Mouse (Mus musculus) lung, postnatal 10 days (tissue): ENCODE data around the gene Mvk.
A peak's percentile ranks its signal among the peaks of the same experiment; 100 is the strongest.

Experiments
- DNase-seq: peaks from one replicate; pipeline ENCODE4 v3.0.0; 2021

Mvk gene

DNA sequence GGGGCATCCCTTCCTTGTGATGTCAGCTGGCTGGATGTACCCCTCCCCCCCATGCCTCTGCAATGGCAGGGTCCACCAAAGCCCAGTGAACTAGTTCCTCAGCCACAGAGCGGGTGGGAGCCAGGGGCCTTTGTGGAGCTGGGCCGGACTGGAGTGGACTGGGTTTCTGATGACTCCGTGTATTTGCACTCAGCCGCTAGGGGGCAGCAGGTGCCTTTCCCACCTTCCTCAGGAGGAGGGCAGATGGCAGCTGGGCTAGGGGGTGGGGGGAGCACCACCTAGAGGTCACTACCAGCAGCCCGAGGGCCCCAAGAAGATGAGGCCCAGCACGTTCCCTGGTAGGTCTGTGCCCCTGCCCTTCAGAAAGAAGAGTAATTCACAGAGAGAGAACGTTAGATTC is 17.2 kb downstream of the Mvk start:
- DNase-seq, result peak; percentile 89

DNA sequence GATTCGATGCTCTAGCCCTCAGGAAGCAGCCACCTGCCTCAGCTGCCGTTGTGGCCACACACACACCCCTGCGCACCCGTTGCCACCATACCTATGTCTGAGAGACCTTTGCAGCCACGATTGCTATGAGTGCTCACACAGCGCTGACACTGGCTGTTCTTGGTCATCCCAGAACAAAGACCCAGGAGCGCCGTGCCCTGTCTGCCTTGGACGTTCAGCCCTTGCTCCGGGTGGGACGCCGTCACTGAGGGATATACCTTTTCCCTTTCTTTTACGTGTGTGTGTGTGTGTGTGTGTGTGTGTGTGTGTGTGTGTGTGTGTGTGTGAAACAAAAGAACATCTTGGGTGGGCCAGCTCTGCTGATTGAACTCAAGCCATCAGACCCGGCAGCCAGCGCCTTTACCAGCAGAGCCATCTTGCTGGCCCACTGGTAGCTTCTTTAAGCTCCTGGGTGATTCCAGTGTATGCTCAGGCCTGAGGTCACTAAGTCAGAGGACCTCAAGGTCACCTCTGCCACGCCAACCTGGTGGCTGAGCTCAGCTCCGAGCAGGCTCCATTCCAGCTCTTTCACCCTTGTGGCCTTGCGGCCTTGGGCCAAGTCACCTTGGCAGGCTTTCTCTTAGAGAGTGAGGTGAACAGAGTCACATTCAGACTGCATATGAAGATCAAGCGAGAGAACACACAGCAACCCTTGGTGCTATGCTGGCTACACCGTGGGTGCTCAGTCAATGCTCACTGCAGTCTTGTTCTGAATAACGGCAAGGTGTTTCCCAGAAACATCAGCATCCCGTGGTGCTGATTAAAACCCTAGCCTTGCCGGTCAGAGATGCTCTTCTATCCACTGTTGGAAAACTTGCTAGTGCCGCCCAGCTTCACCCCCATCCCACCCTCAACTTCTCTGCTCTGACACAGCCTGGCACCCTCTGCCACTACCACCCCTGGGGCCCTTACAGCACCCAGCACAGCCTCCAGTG is 18.3 kb downstream of the Mvk start:
- DNase-seq, result no peak

DNA sequence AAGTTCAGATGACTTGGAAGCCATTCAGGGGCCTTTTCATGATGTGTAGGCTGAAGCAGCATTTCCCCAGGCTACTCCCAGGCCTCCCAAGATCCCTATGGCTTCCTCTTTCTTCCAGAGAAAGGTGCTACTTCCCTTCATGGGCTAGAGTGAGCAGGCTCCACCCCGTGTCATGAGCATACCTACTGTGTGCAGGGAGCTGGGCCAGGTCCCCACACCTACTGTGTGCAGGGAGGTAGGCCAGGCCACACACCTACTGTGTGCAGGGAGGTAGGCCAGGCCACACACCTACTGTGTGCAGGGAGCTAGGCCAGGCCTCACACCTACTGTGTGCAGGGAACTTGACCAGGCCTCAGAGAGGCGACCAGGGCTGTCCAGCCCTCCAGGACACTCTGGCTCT is 20.5 kb downstream of the Mvk start:
- DNase-seq, result no peak

DNA sequence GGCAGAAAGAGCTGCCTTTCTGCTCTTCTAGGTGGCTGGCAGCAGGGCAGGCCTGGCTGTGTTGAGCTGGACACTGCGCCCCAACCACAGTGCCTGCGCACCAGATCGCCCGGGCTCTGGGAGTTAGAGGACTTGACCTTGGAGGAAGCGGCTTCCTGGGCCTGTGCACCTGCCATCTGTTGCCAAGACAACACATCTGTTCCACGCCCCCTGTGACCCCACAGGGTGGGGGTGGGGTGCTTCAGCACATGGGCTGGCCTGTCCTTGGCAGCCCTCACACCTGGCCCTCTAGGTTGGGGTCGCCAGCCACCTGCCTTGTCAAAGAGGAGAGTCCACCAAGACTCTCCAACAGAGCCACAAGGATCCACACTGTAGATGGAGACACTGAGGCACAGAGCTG is 21.6 kb downstream of the Mvk start:
- no peak for DNase-seq

DNA sequence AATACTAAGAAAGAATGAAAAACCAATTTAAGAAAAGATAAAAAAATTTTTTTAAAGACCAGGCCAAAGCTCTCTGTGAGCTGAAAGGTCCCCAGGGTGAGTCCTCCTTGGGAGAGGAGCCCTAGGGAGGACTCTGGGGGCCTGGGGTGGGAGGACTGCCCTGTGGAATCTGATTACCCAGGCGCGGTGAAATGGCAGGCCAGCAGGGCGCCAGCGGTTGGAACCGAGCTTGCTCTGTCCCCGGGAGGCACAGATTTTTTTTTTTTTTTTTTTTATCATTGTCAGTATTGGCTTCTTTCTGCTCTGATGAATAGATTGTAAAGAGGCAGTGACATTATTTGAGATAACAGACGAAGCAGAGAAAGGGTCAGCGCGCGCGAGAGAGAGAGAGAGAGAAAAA is 22.9 kb downstream of the Mvk start:
- DNase-seq, result no peak

DNA sequence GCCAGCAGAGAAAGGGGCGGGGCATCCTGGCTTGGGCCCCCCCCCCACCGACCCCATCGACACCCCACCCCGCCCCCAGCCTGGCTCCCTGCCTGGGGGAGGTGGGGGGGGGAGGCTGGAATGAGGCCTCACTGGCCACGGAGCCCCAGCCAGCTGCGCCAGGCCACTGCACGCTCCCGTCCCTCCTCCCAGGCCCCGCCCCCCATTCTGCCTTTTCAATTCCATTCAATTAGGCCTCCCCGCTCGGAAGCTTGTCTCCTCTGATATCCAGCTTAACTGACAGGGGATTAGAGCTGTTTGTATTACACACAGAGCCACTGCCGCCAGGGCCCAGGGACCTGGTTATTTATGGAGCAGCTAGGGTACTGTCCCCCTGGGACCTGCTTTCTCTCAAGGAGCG is 23.4 kb downstream of the Mvk start:
- DNase-seq, result peak; percentile 85

DNA sequence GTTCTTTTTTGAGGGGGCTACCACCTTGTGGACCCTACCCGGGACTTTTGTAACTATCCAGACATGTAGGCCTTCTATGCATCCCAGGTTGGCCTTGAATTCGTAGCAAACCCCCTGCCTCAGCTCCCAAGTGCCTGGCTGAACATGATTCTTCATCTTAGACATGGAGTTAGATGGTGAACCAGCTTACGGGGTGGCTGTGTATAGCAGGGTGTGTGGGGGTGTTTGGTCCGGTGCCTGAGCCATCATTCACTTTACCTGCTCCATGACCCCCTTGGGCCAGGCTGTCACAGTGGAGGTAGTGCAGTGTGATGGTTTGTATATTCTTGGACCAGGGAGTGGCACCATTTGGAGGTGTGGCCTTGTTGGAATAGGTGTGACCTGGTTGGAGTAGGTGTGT is 23.9 kb downstream of the Mvk start:
- DNase-seq, result no peak

DNA sequence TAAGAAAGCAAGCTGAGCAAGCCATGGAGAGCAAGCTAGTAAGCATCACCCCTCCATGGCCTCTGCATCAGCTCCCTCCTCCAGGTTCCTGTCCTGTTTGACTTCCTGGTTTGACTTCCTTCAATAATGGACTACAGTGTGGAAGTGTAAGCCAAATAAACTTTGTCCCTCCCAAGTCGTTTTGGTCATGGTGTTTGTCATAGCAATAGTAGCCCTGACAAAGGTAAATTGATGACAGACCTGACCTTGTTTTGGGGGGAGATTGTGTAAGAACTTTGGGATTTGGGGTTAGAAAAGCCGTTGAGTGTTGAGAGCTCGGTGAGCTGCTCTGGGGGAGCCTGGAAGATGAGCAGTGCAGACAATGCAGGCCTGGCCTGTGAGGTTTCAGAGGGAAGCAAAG is 26.3 kb downstream of the Mvk start:
- no peak for DNase-seq

DNA sequence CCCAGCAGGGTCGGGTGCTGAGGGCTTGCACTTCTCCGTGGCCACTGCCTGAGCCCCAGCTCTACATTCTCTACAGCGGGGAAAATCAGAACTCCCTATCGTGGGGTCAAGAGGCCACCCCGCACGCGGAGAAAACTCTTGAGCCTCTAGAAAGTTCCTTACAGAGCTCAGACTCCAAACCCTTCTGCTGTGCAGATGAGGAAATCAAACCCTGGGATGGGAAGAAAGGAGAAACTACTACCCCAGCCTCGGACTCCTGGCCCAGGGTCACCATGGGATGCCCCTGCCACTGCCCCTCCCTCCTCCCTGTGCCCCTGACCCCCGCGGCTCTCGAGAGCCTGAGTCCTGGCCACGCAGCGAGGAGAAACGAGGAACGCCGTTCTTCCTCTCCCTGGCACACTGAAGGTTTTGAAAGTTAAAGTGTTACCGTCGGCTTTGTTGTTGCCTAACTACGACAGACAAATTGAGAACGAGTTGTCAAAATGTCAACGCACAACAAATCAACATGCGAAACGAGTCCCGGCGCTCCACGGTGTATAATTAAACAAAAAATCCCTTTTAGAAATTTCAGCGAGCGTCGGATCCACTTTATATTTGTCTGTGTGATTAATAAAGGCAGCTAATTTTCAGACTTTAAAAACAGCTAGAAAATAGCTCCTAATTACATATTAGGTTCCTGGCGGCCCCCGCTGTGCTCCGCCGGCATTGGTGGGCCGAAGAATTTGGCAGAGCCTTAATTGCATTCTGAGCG is 30.8 kb downstream of the Mvk start:
- no peak for DNase-seq

DNA sequence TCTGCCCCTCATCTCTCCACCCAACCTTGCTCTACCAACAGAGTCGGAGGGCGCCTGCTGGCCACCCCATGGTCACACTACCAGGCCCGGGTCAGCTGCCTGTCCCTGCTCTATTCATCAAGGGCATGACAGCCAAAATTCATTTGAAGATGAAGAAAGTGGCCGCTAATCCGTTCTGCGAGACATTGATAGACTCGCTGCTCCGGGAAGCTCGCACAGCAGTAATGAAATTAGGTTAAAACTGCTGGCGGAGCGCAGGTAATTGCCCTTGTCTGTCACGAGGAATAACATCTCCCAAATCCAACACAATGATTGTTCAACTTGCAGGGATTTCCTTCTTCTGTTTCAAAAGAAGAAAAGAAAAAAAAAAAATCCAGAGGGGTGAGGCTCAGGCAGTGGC is 34.2 kb downstream of the Mvk start:
- no peak for DNase-seq

DNA sequence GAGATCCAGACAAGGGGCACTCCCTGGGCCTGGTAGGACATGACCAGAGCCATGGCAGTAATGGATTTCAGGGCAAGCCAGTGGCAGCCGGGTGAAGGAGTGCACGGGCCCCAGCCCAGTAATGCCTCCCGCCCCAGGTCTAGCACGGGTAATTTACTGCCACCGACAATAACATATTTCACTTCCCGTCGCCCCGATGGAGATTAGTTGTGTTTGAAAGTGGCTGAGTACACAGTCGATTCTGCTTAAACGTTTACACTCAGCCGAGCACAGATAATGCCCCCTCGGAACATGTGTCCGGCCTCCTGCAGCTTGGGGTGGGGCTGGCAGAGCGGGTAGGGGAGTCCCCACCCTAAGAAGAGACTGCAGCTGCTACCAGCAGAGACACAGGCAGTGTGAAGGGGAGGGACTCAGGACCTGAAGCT is 38.5 kb downstream of the Mvk start:
- DNase-seq, result no peak

DNA sequence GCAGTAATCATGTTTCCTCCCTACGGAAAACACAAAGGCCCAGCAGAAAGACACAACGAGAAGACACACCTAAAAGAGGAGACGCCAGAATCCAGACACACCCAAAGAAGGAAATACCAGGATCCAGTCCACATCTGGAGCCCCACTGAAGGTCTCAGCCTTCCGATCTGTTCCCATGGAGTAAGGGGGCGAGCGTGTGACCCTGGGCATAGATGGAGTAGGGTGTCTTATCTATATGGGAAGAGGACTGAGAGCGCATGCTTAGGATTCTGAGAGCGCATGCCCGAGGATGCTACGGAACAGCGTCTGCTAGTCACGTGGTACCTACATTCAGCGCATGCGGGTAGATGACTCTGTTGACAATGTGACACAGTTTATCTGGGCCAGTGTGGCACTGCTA is 41.6 kb downstream of the Mvk start:
- DNase-seq, result no peak

DNA sequence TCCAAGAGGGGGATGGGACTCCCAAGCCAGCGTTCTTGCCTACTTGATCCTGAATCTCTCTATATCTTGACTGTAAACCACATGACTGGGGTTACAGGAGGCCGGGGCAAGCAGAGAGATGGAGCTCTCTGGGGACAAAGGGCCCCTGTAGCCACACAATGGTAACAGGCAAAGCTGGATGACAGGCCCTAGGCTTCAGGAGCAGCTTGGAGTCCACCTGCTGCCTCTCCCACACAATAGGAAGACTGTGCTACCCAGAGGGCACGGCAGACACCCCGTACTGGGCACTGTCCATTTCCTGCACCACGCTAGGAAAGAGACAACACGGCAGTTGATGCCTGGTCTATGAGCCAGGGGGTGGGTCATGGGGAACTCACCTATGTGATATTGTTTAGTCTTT is 45.5 kb downstream of the Mvk start:
- no peak for DNase-seq

DNA sequence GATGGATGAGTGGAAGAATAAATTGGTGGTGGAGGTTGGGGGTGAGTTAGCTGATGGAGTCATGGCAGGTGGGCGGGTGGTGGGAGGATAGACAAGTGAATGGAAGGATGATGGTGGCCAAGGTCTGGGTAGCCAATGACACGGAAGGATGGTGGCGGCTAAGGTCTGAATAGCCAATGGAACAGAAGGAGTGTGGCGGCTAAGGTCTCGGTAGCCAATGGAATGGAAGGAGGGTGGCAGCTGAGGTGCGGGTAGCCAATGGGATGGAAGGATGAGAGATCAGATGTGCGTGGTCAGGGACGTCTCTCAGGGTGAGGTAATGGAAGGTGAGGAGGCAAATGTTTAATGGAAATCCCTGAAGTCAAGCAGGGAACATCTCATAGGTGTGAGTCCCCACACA is 46.2 kb downstream of the Mvk start:
- no peak for DNase-seq

DNA sequence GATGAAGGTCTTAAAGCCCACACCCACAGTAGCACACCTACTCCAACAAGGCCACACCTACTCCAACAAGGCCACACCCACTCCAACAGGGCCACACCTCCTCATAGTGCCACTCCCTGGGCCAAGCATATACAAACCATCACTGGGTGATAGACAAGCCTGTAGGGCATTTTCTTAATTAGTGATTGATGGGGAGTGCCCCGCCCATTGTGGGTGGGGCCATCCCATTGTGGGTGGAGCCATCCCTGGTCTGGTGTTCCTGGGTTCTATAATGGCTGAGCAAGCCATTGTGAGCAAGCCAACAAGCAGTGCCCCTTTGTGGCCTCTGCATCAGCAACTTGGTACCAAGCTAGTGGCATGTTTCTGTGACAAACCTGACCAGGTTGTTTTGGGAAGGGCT is 50.7 kb downstream of the Mvk start:
- no peak for DNase-seq

DNA sequence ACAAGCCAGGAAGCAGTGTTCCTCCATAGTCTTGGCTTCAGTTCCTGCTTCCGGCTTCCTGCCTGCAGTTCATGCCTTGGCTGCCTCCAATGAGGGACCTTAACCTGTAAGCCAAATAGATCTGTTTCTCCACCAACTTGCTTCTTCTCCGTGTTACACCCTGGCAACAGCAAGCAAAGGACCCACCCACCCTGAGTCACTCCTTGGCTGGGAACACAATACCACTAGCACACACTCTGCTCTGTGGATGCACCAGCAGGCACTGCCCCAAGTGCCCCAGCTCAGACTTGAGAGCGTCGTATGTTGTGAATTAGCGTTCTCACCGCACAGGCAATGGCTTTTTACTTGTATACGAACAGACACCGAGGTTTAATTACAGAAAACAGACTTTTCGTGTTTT is 57.2 kb downstream of the Mvk start:
- DNase-seq, result peak; percentile 49

DNA sequence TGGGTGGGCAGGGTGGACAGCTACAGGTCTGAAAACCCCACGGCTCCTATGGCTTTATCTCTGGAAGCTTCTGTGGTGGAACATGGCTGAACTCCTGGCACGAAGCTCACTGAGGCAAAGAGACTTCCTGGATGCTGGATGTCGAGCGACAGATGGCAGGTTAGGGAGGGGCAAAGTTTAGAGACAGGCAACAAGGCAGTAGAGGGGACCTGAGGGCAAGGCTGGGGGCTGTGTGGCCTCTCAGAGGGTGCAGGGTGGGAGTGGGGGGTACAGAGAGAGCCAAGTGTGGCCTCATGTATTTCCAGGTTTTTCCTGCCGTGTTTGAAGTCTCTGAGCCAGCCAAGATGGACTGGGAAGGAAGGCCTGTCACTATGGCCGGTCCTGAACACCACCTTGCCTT is 60.8 kb downstream of the Mvk start:
- DNase-seq, result no peak

DNA sequence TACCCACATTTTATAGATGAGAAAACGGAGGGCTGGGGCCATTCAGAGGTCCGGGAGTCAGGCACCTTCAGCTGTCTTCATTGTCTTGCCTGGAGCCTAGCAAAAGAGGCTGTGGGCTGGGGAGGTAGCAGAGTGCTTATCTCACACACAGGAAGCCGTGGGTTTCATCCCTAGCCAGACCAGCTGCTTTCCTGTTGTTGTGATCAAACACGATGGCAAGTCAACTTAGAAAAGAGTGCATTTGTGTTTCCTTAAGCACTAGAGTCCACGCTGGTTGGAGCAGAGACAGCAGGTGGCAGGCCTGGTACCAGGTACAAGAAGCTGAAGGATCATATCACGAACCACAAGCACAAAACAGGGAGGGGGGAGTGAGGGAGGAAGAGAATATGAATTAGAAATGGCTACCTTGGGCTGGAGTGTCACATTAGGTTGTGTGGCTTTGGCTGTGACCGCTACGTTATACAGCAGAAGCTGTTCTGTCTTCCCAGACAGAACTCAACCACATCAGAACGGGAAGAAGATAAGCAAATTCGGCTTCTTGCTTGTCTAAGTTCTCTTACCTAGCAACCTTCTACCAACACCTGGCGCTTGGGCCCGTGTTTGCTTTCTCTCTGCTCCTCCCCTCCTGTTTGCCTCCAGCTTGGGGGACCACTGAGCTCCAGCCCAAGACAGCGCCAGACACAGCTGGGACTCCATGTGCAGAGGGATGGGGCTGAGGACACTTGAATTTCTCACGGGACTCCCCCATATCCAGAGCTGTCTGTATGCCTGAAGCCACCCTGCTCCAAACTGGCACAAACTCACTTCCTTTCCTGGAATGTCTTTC is 61.4 kb downstream of the Mvk start:
- DNase-seq, result no peak

DNA sequence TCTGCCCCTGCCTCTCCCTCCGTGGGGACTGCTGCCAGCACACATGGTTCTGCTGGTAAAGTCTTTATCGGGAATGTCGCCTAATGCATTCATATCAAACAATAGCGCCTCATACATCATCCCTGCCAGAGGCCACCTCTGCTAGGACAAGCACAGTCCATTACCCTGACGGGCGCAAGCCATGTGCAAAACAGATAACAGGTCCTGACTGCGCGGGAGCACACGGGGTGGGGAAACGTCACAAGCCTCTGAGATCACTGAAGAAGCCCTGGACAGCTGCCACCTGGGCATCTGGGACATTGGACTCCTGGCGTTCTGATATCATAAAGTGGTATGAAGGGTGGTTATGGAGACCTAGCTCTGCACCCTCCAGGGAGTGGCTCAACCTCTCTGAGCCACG is 63.3 kb downstream of the Mvk start:
- DNase-seq, result no peak

DNA sequence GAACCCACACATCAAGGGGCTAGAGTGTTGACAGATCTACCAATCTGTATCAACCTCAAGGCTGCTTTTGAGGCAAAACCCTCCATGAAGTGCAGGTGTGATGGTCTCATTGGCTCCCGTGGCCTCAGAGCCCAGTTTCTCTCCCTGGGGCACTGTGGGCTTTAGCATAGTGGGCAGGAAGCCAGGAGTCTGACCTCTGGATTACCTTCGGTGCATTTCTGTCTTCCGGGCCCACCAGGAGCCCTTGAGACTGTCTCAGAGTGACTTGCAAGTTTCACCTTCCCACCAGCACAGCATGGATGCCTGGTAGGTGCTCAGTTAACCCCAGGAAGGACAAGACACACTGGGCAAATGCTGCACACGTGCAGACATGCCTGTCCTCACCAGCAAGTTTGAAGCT is 63.9 kb downstream of the Mvk start:
- DNase-seq, result no peak

DNA sequence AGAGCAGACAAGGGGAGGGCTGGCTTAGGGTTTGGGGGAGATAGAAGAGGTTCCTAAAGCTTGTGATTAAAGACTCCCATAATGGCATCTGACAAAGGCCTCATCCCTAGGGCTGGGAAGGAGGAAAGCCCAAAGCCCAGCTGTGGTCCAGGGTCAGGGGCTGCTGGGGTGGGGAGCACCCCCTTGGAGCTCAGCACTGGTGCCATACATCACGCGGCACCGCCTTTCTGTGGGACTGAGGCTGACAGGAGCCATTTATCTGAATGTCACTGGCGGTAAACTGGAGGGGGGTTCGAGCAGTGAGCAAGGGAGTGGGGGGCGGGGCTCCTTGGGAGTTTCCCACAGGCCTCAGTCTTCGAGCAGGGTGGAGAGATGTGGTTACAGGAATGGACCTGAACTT is 65.4 kb downstream of the Mvk start:
- no peak for DNase-seq
